9 mouse cellular contexts compared by ENCODE assay signal in the genomic region with DNA sequence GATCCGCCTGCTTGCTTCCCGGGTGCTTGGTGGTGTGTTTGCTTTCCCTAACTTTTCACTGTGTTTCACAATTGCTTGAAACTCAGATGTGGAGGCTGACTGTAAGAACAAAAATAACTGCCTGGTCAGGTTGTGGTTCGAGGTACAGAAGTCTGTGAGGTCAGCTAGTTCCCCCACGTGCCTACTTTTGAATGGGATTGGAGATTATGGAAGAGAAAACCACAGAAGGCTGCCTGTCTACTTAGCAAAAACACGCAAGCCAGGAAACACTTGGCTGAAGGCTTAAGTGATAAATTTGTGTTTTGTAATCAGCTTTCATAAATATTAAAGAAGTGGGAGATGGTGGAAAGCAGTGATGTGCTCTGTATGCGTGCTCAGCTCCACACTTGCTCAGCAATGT.
A peak's percentile ranks its signal among the peaks of the same experiment; 100 is the strongest.
DNase-seq lines count a peak whose midpoint lies in the region; ATAC-seq and TF ChIP-seq lines count a peak whose summit lies in the region.
"Had no signal": no experiment of that assay in that cellular context is flagged by ENCODE, and none has a peak within 500 bp of the region (broad histone marks: within the 10 kb centered on the region; RNA-seq: fewer than 3 reads in every experiment).

No protein-coding gene starts in this region.

- ATAC-seq in heart, embryonic 14.5 days (ENCODE audit: insufficient number of reproducible peaks, insufficient read depth, low FRiP score, low read depth): no peak
- ATAC-seq in hindbrain, embryonic 12.5 days (ENCODE audit: low FRiP score): no peak

- peak overlapping the region; percentile 52 for H3K4me2 ChIP-seq in heart, embryonic 14.5 days (ENCODE audit: low read length)
- H3K4me2 ChIP-seq in hindbrain, embryonic 12.5 days (replicated peaks): peak overlapping the region; percentile 32

- H3K9ac ChIP-seq in heart, embryonic 14.5 days (ENCODE audit: low read length): peak overlapping the region; percentile 56
- H3K9ac ChIP-seq in hindbrain, embryonic 12.5 days: peak overlapping the region; percentile 46; the same call in 1 of the 2 replicates

- H3K27me3 ChIP-seq in heart, embryonic 14.5 days (ENCODE audit: control insufficient read depth, insufficient read depth, low read length): no peaks in the 10 kb centered on the region
- no peaks in the 10 kb centered on the region for H3K27me3 ChIP-seq in hindbrain, embryonic 12.5 days
- peaks cover 9% of the 10 kb centered on the region; the same call in 1 of the 2 replicates for H3K27me3 ChIP-seq in midbrain, embryonic 10.5 days (ENCODE audit: low read depth, poor library complexity, severe bottlenecking)

- DNase-seq in heart, postnatal 4 days: no peak
- DNase-seq in midbrain, embryonic 10.5 days (ENCODE audit: low spot score): no peak
- no peak for DNase-seq in urinary bladder, adult 18-20 months (ENCODE audit: low spot score in 2 of 2)
- DNase-seq in retina, embryonic 14.5 days (ENCODE audit: low spot score): no peak
- DNase-seq in urinary bladder, postnatal 10 days (ENCODE audit: low spot score): no peak
- DNase-seq: cerebellum, adult 11 months had no signal

- H3K27ac ChIP-seq in heart, embryonic 14.5 days (replicated peaks in 1 of 2; ENCODE audit: control insufficient read depth in 1 of 2, insufficient read depth in 1 of 2, low read depth in 2 of 2, low read length in 2 of 2): peak overlapping the region; percentile 84 to 87
- H3K27ac ChIP-seq in bone marrow, adult 2 months (ENCODE audit: control insufficient read depth, insufficient read depth, low read depth, low read length, poor library complexity): peak overlapping the region; percentile 54; the same call in 1 of the 2 replicates
- peak overlapping the region; percentile 64 for H3K27ac ChIP-seq in hindbrain, embryonic 12.5 days
- peak overlapping the region; percentile 67 for H3K27ac ChIP-seq in midbrain, embryonic 10.5 days (replicated peaks)

- H3K9me3 ChIP-seq in heart, embryonic 14.5 days (ENCODE audit: control insufficient read depth, low read length): no peaks in the 10 kb centered on the region
- no peaks in the 10 kb centered on the region for H3K9me3 ChIP-seq in hindbrain, embryonic 12.5 days (replicated peaks)
- H3K9me3 ChIP-seq in midbrain, embryonic 10.5 days (replicated peaks): no peaks in the 10 kb centered on the region

- no peak overlapping the region for H3K4me3 ChIP-seq in heart, embryonic 14.5 days (ENCODE audit: control insufficient read depth in 1 of 2, insufficient read depth in 1 of 2, low read depth in 1 of 2, low read length in 2 of 2)
- no peak overlapping the region for H3K4me3 ChIP-seq in bone marrow, adult 2 months (replicated peaks; ENCODE audit: control insufficient read depth, low read depth, low read length)
- no peak overlapping the region for H3K4me3 ChIP-seq in hindbrain, embryonic 12.5 days
- H3K4me3 ChIP-seq in midbrain, embryonic 10.5 days: peak overlapping the region; percentile 8; the same call in 1 of the 2 replicates

- 54% methylated on average over 6 of the region's 6 CpGs for WGBS in heart, embryonic 14.5 days
- WGBS in bone marrow, adult 2 months: 11% methylated on average over 6 of the region's 6 CpGs
- 78% methylated on average over 6 of the region's 6 CpGs for WGBS in hindbrain, embryonic 12.5 days
- WGBS in midbrain, embryonic 10.5 days: 77% methylated on average over 6 of the region's 6 CpGs

- peaks cover 7% of the 10 kb centered on the region; the same call in 1 of the 2 replicates for H3K36me3 ChIP-seq in heart, embryonic 14.5 days (ENCODE audit: control insufficient read depth, insufficient read depth, low read length)
- peaks cover 24% of the 10 kb centered on the region for H3K36me3 ChIP-seq in hindbrain, embryonic 12.5 days
- H3K36me3 ChIP-seq in midbrain, embryonic 10.5 days: peaks cover 13% of the 10 kb centered on the region

- peaks cover 44 to 57% of the 10 kb centered on the region in 2 experiments for H3K4me1 ChIP-seq in heart, embryonic 14.5 days (ENCODE audit: control insufficient read depth in 2 of 2, insufficient read depth in 2 of 2, low read length in 2 of 2)
- H3K4me1 ChIP-seq in bone marrow, adult 2 months (ENCODE audit: control insufficient read depth, insufficient read depth, low read length): peaks cover 16% of the 10 kb centered on the region
- H3K4me1 ChIP-seq in hindbrain, embryonic 12.5 days: peaks cover 65% of the 10 kb centered on the region
- H3K4me1 ChIP-seq in midbrain, embryonic 10.5 days: peaks cover 64% of the 10 kb centered on the region

- TF ChIP-seq POLR2A in bone marrow, adult 2 months (IDR thresholded peaks at IDR 0.05; ENCODE audit: borderline replicate concordance, control insufficient read depth, low read depth, low read length): no peak

- TF ChIP-seq CTCF in bone marrow, adult 2 months (IDR thresholded peaks at IDR 0.05; ENCODE audit: control insufficient read depth, insufficient read depth, low read length): no peak
